Mouse (Mus musculus) G1E (cell line): Measurements from ENCODE around the gene Csnk2b.

ENCODE experiments used
- CTCF ChIP-seq: IDR thresholded peaks from 2 replicates; pipeline ENCODE4 v1.5.1; 2012; ENCODE audit warnings: low read depth, low read length, inconsistent platforms, mixed read lengths
- POLR2AphosphoS5 ChIP-seq: IDR thresholded peaks from 2 replicates; pipeline ENCODE4 v1.6.1; 2012; ENCODE audit warnings: low read depth, low read length, inconsistent platforms; ENCODE audit not compliant: insufficient replicate concordance

DNA sequence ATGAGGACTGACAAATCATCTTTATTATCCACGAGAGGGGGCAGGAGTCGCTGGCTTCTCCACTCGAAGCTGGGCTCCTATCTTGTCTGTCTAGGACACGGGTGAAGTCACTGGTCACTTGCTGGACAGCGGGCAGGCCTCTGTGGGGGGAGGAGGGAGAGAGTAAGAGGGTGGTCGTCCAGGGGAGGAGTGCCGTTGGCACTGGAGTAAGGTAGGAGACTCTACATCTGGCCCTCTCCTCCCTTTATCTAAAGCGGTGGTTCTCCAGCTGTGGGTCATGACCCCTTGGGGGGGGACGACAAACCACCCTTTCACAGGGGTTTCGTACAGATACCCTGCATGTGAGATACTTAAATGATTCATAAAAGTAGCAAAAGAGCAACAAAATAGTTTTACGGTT lies 7.1 kb upstream of the Csnk2b start:
- no peak for TF ChIP-seq CTCF
- TF ChIP-seq POLR2AphosphoS5, result no peak
